26 mouse cellular contexts compared by ENCODE assay signal in the genomic region with DNA sequence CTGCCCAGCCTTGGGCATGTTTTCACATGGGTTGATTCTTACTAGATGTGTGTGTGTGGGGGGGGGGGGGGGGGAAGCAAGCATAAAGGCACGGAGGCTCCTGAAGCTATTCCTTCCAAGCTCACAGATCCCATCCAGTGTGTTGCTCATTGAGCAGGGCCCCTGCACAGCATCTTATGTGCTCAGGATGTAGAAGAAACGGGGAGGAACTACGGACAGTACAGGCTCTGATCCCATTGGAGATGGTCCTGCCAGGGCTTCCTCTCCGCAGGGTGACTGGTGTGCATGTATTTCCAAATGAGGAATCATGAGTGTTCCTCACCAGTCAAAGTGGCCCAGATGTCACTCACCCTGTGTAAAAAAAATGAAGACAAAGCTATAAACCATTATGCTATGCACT. TPM values are rescaled to one million over a fixed set of nuclear protein-coding genes. Genes with fewer than 3 reads are reported as not detected.
A peak's percentile ranks its signal among the peaks of the same experiment; 100 is the strongest.
DNase-seq lines count a peak whose midpoint lies in the region; ATAC-seq lines count a peak whose summit lies in the region.
"Had no signal": no experiment of that assay in that cellular context is flagged by ENCODE, and none has a peak within 500 bp of the region (broad histone marks: within the 10 kb centered on the region; RNA-seq: fewer than 3 reads in every experiment).

No protein-coding gene starts in this region.

- H3K27ac ChIP-seq in forebrain, embryonic 10.5 days = peak overlapping the region; percentile 79
- no peak overlapping the region for H3K27ac ChIP-seq in forebrain, embryonic 13.5 days
- no peak overlapping the region for H3K27ac ChIP-seq in neural tube, embryonic 12.5 days
- H3K27ac ChIP-seq: embryonic facial prominence, embryonic 12.5 days; heart, adult 2 months; heart, embryonic 15.5 days; hindbrain, embryonic 13.5 days; hindbrain, postnatal 0 days had no signal

- DNase-seq in forebrain, embryonic 10.5 days (ENCODE audit: extremely low spot score, low spot score) = no peak
- DNase-seq in heart, adult 11 months = peak; percentile 80
- DNase-seq in heart, adult 18-20 months = no peak
- no peak for DNase-seq in neural tube, embryonic 10.5 days (ENCODE audit: extremely low spot score, low spot score)
- no peak for DNase-seq in layer of hippocampus, adult 9-11 months
- DNase-seq: adrenal gland, adult 8-10 months; adrenal gland, postnatal 36 days; B cell, adult 2 months; cerebellum, adult 11 months; cerebellum, adult 8-10 months; cerebellum, postnatal 14 days; embryo, embryonic 11 days; gastrocnemius, postnatal 36 days; heart, adult 2 months; heart, postnatal 14 days had no signal

- WGBS in forebrain, embryonic 10.5 days = 57% methylated on average over 4 of the region's 4 CpGs
- WGBS in forebrain, embryonic 13.5 days = 30% methylated on average over 4 of the region's 4 CpGs
- 51% methylated on average over 4 of the region's 4 CpGs for WGBS in neural tube, embryonic 12.5 days

- H3K4me2 ChIP-seq in forebrain, embryonic 13.5 days = no peak overlapping the region
- H3K4me2 ChIP-seq in neural tube, embryonic 12.5 days (replicated peaks) = no peak overlapping the region
- H3K4me2 ChIP-seq: embryonic facial prominence, embryonic 12.5 days; heart, embryonic 11.5 days; heart, embryonic 15.5 days; hindbrain, embryonic 13.5 days had no signal

- no peak for ATAC-seq in forebrain, embryonic 13.5 days
- 0 out of 2 replicates have a peak, but pooled peaks have one; percentile 6 for ATAC-seq in neural tube, embryonic 12.5 days (ENCODE audit: low FRiP score, low read depth)
- ATAC-seq: CD4-positive, CD25-positive, alpha-beta regulatory T cell, adult 4 months; hindbrain, postnatal 0 days had no signal

- H3K9me3 ChIP-seq in forebrain, embryonic 10.5 days = no peaks in the 10 kb centered on the region
- H3K9me3 ChIP-seq in forebrain, embryonic 13.5 days (replicated peaks) = no peaks in the 10 kb centered on the region
- H3K9me3 ChIP-seq in neural tube, embryonic 12.5 days = no peaks in the 10 kb centered on the region
- H3K9me3 ChIP-seq: embryonic facial prominence, embryonic 12.5 days; heart, embryonic 15.5 days; hindbrain, embryonic 13.5 days had no signal

- H3K4me1 ChIP-seq in forebrain, embryonic 10.5 days = peaks cover 64% of the 10 kb centered on the region
- peaks cover 41% of the 10 kb centered on the region for H3K4me1 ChIP-seq in forebrain, embryonic 13.5 days
- H3K4me1 ChIP-seq in neural tube, embryonic 12.5 days = peaks cover 32% of the 10 kb centered on the region

- H3K4me3 ChIP-seq in forebrain, embryonic 10.5 days = no peak overlapping the region
- no peak overlapping the region for H3K4me3 ChIP-seq in forebrain, embryonic 13.5 days
- H3K4me3 ChIP-seq in neural tube, embryonic 12.5 days = no peak overlapping the region
- H3K4me3 ChIP-seq: embryonic facial prominence, embryonic 12.5 days; heart, adult 2 months; heart, embryonic 15.5 days; hindbrain, embryonic 13.5 days had no signal

- H3K27me3 ChIP-seq in forebrain, embryonic 10.5 days (ENCODE audit: poor library complexity, severe bottlenecking) = peaks cover 37% of the 10 kb centered on the region
- H3K27me3 ChIP-seq in forebrain, embryonic 13.5 days = no peaks in the 10 kb centered on the region
- H3K27me3 ChIP-seq in neural tube, embryonic 12.5 days (replicated peaks) = no peaks in the 10 kb centered on the region
- H3K27me3 ChIP-seq: embryonic facial prominence, embryonic 12.5 days; heart, embryonic 15.5 days had no signal

- no peaks in the 10 kb centered on the region for H3K36me3 ChIP-seq in forebrain, embryonic 10.5 days (replicated peaks)
- H3K36me3 ChIP-seq in forebrain, embryonic 13.5 days (ENCODE audit: poor library complexity, severe bottlenecking) = no peaks in the 10 kb centered on the region
- H3K36me3 ChIP-seq in neural tube, embryonic 12.5 days = no peaks in the 10 kb centered on the region
- H3K36me3 ChIP-seq: embryonic facial prominence, embryonic 12.5 days; G1E; heart, embryonic 15.5 days; hindbrain, embryonic 13.5 days had no signal

- no peak overlapping the region for H3K9ac ChIP-seq in forebrain, embryonic 13.5 days
- H3K9ac ChIP-seq in neural tube, embryonic 12.5 days = no peak overlapping the region
- H3K9ac ChIP-seq: embryonic facial prominence, embryonic 12.5 days; heart, embryonic 15.5 days; hindbrain, embryonic 13.5 days had no signal

RNA-seq across cellular contexts. Expression of gene 1700113H08Rik, which starts 42.8 kb away (rescaled TPM):
- polyA plus RNA-seq in forebrain, embryonic 10.5 days (2016; fragmentation: Nextera tagmentation; extraction: Ambion mirVana) = not detected in 2 replicates
- 0.19 and 0.28 TPM in 2 replicates for polyA plus RNA-seq in forebrain, embryonic 13.5 days (2015; fragmentation: Nextera tagmentation; extraction: Ambion mirVana)
- total RNA-seq in heart, adult 18-20 months (2021) = under 1 TPM in 1 of 2 experiments, not detected in 1; 0.55 TPM
- 0.29 and 0.41 TPM in 2 replicates for polyA plus RNA-seq in neural tube, embryonic 12.5 days (2016; fragmentation: Nextera tagmentation; extraction: Ambion mirVana)
- total RNA-seq: adrenal gland, adult 8-10 months; adrenal gland, postnatal 36 days; common myeloid progenitor, adult 5-6 weeks; heart, adult 2 months; hematopoietic stem cell, adult 5-6 weeks had no signal
- polyA plus RNA-seq: CD4-positive, CD25-positive, alpha-beta regulatory T cell, adult 4 months; embryonic facial prominence, embryonic 12.5 days; G1E had no signal
